Mouse (Mus musculus) kidney, adult 10 weeks (tissue): ENCODE results near the gene A2ml1. TPM values are rescaled to one million over a fixed set of nuclear protein-coding genes. Genes with fewer than 3 reads are reported as not detected.

Experiments used
- polyA plus RNA-seq: library from polyadenylated mRNA; stranded (reverse); fragments of 350-450 nt; fragmentation: Illumina TruSeq; extraction: RNeasy Lipid Tissue Mini Kit (QIAGEN cat#74804); gene quantifications from one replicate; pipeline ENCODE4 v1.2.3, GENCODE M21; 2014; ENCODE audit warnings: low read depth, low replicate concordance

The A2ml1 gene
- not detected for polyA plus RNA-seq

DNA sequence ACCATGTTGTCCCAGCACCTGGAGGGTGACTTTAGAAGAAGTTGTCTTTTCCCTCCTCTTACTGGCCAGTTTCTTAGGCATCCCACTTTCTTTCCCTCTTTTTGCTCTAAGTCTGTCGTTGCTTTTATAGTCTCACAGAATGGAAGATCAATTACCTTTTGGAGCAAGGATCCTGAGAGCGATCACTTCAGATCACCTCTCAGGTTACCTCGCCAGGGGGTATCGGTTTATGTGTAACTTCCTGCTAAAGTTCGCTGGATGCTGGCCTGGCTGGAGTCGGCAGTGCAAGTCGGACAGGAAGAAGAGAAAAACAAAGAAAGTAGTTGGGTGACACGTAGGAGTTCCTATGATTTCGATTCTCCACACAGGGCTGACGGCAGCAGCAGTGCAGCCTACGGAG is at the start of gene A2ml1:
Gene A2ml1 (minus strand): TSS at position 101 of the 400 bp plus-strand sequence.

DNA sequence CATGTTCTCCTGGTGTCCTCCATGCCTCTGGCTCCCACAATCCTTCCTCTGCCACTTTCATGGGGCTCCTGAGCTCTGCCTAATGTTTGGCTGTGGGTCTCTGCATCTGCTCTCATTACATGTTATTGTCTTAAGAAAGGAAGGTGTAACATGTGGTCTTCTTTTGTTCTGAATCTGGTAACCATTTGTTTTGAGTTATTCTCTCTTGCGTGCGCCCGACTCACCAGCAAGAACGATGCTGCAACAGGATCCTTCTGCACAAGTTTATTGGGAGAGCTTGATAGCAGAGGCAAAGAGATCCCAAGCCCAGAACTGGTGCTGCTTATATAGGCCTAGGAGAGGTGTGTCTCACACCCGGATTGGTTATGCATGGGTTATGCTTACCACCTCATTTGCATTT is 42.0 kb upstream of the A2ml1 start, which contains the start of gene Klrb1a:
Gene Klrb1a (minus strand): TSS at position 101 of the 400 bp plus-strand sequence.

DNA sequence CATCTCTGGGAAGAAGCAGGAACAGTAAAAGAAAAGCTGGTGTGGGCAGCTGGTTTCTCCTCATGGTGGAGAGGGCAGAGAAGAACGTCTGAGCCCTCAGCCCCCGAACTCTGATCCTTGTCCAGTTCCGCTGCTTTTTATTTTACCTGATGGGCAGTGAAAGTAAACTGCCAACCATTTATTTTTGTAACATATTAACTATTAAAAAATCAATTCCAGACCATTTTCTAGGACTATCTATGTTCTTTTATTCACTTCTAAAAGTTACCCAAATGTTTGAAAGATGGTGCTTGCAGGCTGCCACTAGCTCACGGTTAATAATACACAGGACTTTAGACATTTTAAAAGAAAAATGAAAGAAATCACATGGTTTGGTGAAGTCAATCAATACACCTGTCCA is 54.8 kb downstream of the A2ml1 start, which contains the start of gene Pzp:
Gene Pzp (minus strand): TSS at position 120 of the 400 bp plus-strand sequence.

Other genes with a start within 250 kb of the A2ml1 start
- 6.9 TPM for gene Tulp3, start 225.8 kb downstream of the A2ml1 start, polyA plus RNA-seq
- gene Rhno1, start 218.7 kb downstream of the A2ml1 start, polyA plus RNA-seq, result 2.3 TPM
- gene Foxm1, start 218.6 kb downstream of the A2ml1 start, polyA plus RNA-seq, result not detected
- gene Tex52, start 206.2 kb downstream of the A2ml1 start, polyA plus RNA-seq, result not detected
- gene Gm44596, start 206.1 kb downstream of the A2ml1 start, polyA plus RNA-seq, result not detected
- 1.9 TPM for gene Nrip2, start 182.3 kb downstream of the A2ml1 start, polyA plus RNA-seq
- gene Itfg2, start 156.7 kb downstream of the A2ml1 start, polyA plus RNA-seq, result 3.2 TPM
- 51.2 TPM for gene Fkbp4, start 142.9 kb downstream of the A2ml1 start, polyA plus RNA-seq
- gene Pzp, start 54.9 kb downstream of the A2ml1 start, polyA plus RNA-seq, result 0.69 TPM
- not detected for gene Klrb1a, start 41.9 kb upstream of the A2ml1 start, polyA plus RNA-seq
- 152 TPM for gene Clec2h, start 80.8 kb upstream of the A2ml1 start, polyA plus RNA-seq
- gene Klrb1, start 141.5 kb upstream of the A2ml1 start, polyA plus RNA-seq, result not detected
- not detected for gene Klrb1c, start 207.6 kb upstream of the A2ml1 start, polyA plus RNA-seq
- not detected for gene Gm44511, start 244.7 kb upstream of the A2ml1 start, polyA plus RNA-seq
- 0.73 TPM for gene Klrb1b, start 244.7 kb upstream of the A2ml1 start, polyA plus RNA-seq